Mouse (Mus musculus) lung, embryonic 14.5 days (tissue): ENCODE data around the gene Cldn16. TPM values are rescaled to one million over a fixed set of nuclear protein-coding genes. Genes with fewer than 3 reads are reported as not detected.
"Not testable (repeated sequence)": the region's sequence is repeated elsewhere in the genome, so short reads cannot be mapped to it uniquely, and the experiment has no call there.

ENCODE experiments used
- ATAC-seq: fragments of 200-750 bp; cut with Nextera tagmentation; 2 replicates; pipeline ENCODE4 v1.8.0; 2017; ENCODE audit warnings: mild to moderate bottlenecking, moderate TSS enrichment, moderate library complexity; ENCODE audit not compliant: insufficient read depth
- DNase-seq: peaks from one replicate; pipeline ENCODE4 v3.0.0-alpha.2; 2015
- H3K27ac ChIP-seq: fragments of 300-500 bp; sonication (generic); 2 replicates; pipeline ENCODE4 v1.5.1; 2014; ENCODE audit warnings: low read depth, mild to moderate bottlenecking, moderate library complexity
- H3K27me3 ChIP-seq: fragments of 300-500 bp; sonication (generic); 2 replicates; pipeline ENCODE4 v1.6.1; 2014; ENCODE audit warnings: low read length, control low read depth; ENCODE audit not compliant: insufficient read depth
- H3K36me3 ChIP-seq: fragments of 300-500 bp; sonication (generic); 2 replicates; pipeline ENCODE4 v1.6.1; 2014; ENCODE audit warnings: control low read depth; ENCODE audit not compliant: insufficient read depth
- H3K4me1 ChIP-seq: fragments of 300-500 bp; sonication (generic); 2 replicates; pipeline ENCODE4 v1.6.1; 2014; ENCODE audit warnings: antibody characterized with exemption, control low read depth; ENCODE audit not compliant: insufficient read depth
- H3K4me2 ChIP-seq: fragments of 300-500 bp; sonication (generic); 2 replicates; pipeline ENCODE4 v1.6.1; 2014; ENCODE audit warnings: mild to moderate bottlenecking
- H3K4me3 ChIP-seq: fragments of 300-500 bp; sonication (generic); 2 replicates; pipeline ENCODE4 v1.5.1; 2014; ENCODE audit warnings: low read depth, low read length
- H3K9ac ChIP-seq: fragments of 300-500 bp; sonication (generic); 2 replicates; pipeline ENCODE4 v1.6.1; 2014
- H3K9me3 ChIP-seq: fragments of 300-500 bp; sonication (generic); 2 replicates; pipeline ENCODE4 v1.6.1; 2016; ENCODE audit warnings: low read depth, low read length, control low read depth
- CTCF ChIP-seq: IDR thresholded peaks from 2 replicates; pipeline ENCODE4 v1.5.1; 2016; ENCODE audit warnings: antibody characterized with exemption, low read depth
- WGBS: fragments of 180-500 bp; shearing (Covaris S2); extraction: QIAGEN DNeasy Blood & Tissue Kit; methylation state at CpG from one replicate; pipeline ENCODE4 v1.1.7; 2014; 5-methylcytosine and 5-hydroxymethylcytosine counted together
- polyA plus RNA-seq: library from polyadenylated mRNA; unstranded; fragments of >200 nt; fragmentation: Nextera tagmentation; extraction: Ambion mirVana; gene quantifications from 2 replicates; pipeline ENCODE4 v1.2.1, GENCODE M21; 2014

The Cldn16 gene
- polyA plus RNA-seq, 1 experiment from 2014 or later: not detected

DNA sequence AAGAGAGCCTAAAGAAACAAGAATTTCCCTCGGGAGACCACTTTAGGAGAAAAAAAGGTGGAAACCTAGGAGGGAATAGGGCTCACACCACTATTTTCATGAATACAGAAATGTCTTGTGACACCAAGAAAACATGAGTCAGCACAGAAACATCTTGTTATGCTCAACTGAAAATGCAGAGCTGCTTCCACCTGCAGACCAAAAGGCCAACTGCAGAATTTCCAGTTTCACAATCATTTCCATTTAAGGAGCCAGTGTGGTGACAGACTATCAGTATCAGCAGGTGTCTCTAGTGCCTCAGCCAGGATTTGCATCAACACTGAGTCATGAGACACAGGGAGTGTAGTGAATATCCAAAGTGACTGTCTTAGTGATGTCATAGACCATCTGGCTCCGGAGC, 15.3 kb upstream of the Cldn16 start:
- H3K27ac ChIP-seq: no peak overlapping the region
- peak; percentile 30 for TF ChIP-seq CTCF
- no peaks in the 10 kb centered on the region for H3K27me3 ChIP-seq

DNA sequence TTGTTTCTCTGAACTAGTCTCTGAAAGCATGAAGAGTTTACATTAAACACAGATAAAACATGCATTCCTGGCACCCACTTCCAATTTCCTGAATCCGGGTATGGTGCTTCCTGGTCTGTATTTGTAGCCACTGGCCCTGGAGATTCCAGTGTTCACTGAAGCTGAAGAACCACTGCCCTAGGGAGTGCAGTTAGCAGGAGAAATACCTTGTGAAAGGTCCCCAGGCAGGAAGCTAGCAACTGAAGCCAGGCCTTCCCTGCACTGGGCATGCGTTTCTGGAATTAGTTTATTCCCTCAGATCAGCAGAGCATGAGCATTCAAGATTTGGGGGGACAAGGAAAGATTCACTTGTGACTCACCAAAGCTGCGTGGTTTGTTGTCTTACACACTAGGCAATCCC, 8.8 kb upstream of the Cldn16 start:
- DNase-seq (peak; percentile 28), ATAC-seq (no peak)
- Histone ChIP-seq H3K4me1 (no peaks in the 10 kb centered on the region), H3K27me3 (no peaks in the 10 kb centered on the region), H3K27ac (no peak overlapping the region), H3K4me3 (no peak overlapping the region), H3K9ac (no peak overlapping the region), H3K36me3 (no peaks in the 10 kb centered on the region), H3K9me3 (no peaks in the 10 kb centered on the region), H3K4me2 (no peak overlapping the region)
- no peak for TF ChIP-seq CTCF
- 42% methylated on average over 3 of the region's 3 CpGs for WGBS

More for the DNA sequence above, 15.3 kb upstream of the Cldn16 start:
- H3K9ac ChIP-seq: no peak overlapping the region
- H3K4me2 ChIP-seq: no peak overlapping the region
- peak; percentile 14 for DNase-seq
- H3K4me3 ChIP-seq: no peak overlapping the region
- no peak for ATAC-seq
- H3K36me3 ChIP-seq: no peaks in the 10 kb centered on the region
- H3K4me1 ChIP-seq: no peaks in the 10 kb centered on the region
- 44% methylated on average over 2 of the region's 2 CpGs for WGBS
- no peaks in the 10 kb centered on the region for H3K9me3 ChIP-seq

DNA sequence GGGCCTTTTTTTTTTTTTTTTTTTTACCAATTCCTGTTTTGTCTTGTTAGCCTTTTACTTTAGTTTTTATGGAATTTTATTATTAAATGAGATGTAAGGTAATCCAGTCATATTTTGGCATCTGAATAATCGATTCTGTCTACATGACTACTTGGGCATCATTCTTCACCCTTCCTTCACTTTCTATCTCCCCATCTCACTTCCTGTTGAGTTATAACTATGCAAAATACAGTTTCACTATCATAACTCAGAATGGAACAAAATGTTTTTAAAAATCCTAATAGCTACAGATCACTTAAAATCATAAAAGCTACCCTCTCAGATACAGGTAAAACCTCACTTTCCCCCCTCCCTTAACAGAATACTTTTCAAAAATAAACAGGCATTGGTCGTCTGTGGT, 6.8 kb upstream of the Cldn16 start:
- H3K4me3 ChIP-seq: no peak overlapping the region
- no peaks in the 10 kb centered on the region for H3K4me1 ChIP-seq
- DNase-seq: no peak
- no peak overlapping the region for H3K4me2 ChIP-seq
- H3K27me3 ChIP-seq: no peaks in the 10 kb centered on the region
- no peaks in the 10 kb centered on the region for H3K36me3 ChIP-seq
- H3K27ac ChIP-seq: no peak overlapping the region
- H3K9me3 ChIP-seq: no peaks in the 10 kb centered on the region
- ATAC-seq: no peak
- H3K9ac ChIP-seq: no peak overlapping the region
- WGBS: 70% methylated on average over 2 of the region's 2 CpGs
- no peak for TF ChIP-seq CTCF

DNA sequence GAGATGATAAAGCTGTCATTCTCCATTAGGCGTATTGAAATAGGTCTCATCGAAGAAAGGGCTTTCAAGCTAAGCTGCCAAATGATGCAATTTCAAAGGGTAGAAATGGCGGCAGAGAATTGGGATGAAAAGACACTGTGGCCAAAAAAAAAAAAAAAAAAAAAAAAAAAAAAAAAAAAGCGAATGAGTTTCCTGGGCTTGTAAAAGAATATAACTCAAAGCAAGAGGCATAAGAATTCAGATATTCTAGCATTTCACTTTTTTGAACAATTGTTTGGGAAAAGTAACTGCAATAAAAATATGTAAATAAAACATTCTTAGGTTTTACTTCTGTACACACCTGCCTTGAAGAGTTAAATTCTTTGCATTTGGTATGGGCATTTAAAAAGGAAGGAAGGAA, 3.6 kb downstream of the Cldn16 start:
- ATAC-seq: no peak
- WGBS: 77% methylated on average over 4 of the region's 4 CpGs

DNA sequence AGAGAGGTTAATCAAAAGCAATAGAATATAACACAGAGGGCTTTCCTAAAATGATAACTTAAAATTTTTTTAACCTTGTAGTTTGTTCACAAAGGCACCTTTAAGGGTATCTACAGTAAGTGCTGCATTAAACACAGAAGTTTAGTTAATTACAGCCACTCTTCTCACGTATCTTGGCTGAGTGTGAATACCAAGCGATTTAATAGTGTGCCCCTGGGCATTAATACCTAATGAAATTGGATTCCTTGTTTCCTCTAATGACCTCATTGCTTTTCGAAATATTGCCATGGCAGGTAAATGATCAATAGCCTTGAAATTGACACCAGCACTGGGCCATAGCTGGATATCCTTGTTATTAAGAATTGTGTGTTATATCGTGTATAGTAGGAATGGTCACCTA, 8.3 kb downstream of the Cldn16 start:
- no peaks in the 10 kb centered on the region for H3K4me1 ChIP-seq
- H3K27me3 ChIP-seq: no peaks in the 10 kb centered on the region
- ATAC-seq (no peak), DNase-seq (no peak)
- WGBS: 84% methylated on average over 4 of the region's 4 CpGs
- no peaks in the 10 kb centered on the region for H3K9me3 ChIP-seq
- no peak overlapping the region for H3K4me2 ChIP-seq
- no peak overlapping the region for H3K4me3 ChIP-seq
- H3K27ac ChIP-seq: no peak overlapping the region
- H3K36me3 ChIP-seq: no peaks in the 10 kb centered on the region
- no peak for TF ChIP-seq CTCF
- no peak overlapping the region for H3K9ac ChIP-seq

More for the DNA sequence above, 3.6 kb downstream of the Cldn16 start:
- Histone ChIP-seq H3K9me3 (no peaks in the 10 kb centered on the region), H3K36me3 (no peaks in the 10 kb centered on the region), H3K4me2 (no peak overlapping the region), H3K4me3 (no peak overlapping the region), H3K27me3 (no peaks in the 10 kb centered on the region), H3K4me1 (no peaks in the 10 kb centered on the region), H3K27ac (no peak overlapping the region), H3K9ac (no peak overlapping the region)
- TF ChIP-seq CTCF: no peak
- no peak for DNase-seq

DNA sequence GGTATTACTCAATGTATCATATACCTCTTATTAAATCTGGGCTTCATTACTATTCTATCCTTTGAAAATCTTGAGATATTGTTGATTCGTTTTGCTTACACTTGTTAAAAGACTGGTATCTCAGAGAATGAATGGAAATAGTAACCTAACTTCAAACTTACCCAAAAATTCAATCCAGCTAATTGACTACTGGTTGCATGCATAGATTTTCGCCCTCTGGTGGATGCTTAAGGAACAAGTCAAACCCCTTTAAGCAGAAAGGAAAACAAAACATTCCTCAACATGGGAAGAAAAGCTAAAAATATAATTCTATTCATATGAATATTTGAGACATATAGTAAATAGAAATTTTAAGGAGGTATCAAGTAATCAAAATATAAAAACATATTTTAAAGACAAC, 32.8 kb downstream of the Cldn16 start:
- Histone ChIP-seq H3K27ac (no peak overlapping the region), H3K4me2 (no peak overlapping the region), H3K27me3 (no peaks in the 10 kb centered on the region), H3K36me3 (no peaks in the 10 kb centered on the region), H3K4me3 (no peak overlapping the region), H3K9ac (no peak overlapping the region), H3K4me1 (no peaks in the 10 kb centered on the region), H3K9me3 (no peaks in the 10 kb centered on the region)
- peak; percentile 69 for TF ChIP-seq CTCF
- ATAC-seq (no peak), DNase-seq (peak; percentile 71)
- 11% methylated on average over 2 of the region's 2 CpGs for WGBS

DNA sequence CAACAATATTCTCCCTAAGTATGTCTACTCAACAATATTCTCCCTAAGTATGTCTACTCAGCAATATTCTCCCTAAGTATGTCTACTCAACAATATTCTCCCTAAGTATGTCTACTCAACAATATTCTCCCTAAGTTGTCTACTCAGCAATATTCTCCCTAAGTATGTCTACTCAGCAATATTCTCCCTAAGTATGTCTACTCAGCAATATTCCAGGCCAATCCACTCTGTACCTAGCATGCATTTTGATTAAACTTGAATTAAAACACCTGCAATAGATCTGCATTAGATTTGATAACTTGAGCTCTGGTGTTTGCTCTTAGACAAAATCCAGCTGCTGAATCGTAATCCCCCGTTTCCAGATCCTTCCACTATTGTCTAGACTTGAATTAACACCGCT, 36.8 kb downstream of the Cldn16 start:
- H3K27ac ChIP-seq, DNase-seq: not testable (repeated sequence)

DNA sequence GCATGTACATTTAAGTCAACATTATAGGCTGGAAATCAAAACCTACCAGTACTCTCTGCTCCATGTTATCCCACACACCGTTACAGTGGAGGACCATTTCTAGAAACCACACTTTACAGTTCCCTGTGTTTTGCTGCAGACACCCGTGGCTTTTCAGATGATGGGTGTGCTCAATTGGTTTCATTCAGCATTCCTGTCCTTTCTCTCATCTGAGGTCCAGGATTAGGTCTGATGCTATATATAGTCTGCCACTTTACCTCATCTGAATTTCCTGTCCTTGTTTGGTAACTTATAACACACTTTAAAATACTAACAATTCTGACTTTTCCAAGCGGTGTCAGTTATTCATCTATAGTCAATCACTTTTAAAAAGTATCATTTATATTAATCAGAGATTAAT, 37.8 kb downstream of the Cldn16 start:
- H3K4me3 ChIP-seq: no peak overlapping the region
- no peak overlapping the region for H3K27ac ChIP-seq
- no peaks in the 10 kb centered on the region for H3K36me3 ChIP-seq
- 72% methylated on average over 3 of the region's 3 CpGs for WGBS
- H3K27me3 ChIP-seq: no peaks in the 10 kb centered on the region
- H3K9ac ChIP-seq: no peak overlapping the region
- H3K4me1 ChIP-seq: no peaks in the 10 kb centered on the region
- no peak for ATAC-seq
- no peak overlapping the region for H3K4me2 ChIP-seq
- no peak for TF ChIP-seq CTCF
- H3K9me3 ChIP-seq: no peaks in the 10 kb centered on the region
- no peak for DNase-seq

More for the DNA sequence above, 36.8 kb downstream of the Cldn16 start:
- H3K4me2 ChIP-seq, H3K9ac ChIP-seq, H3K27me3 ChIP-seq, H3K4me1 ChIP-seq, ATAC-seq, H3K4me3 ChIP-seq, H3K36me3 ChIP-seq, H3K9me3 ChIP-seq: not testable (repeated sequence)
- WGBS: 78% methylated on average over 3 of the region's 3 CpGs
